Mouse (Mus musculus) neural tube, embryonic 12.5 days (tissue): ENCODE results near the gene Rps27a. TPM values are rescaled to one million over a fixed set of nuclear protein-coding genes. Genes with fewer than 3 reads are reported as not detected.

Experiments used
- ATAC-seq: fragments of 200-750 bp; cut with Nextera tagmentation; 2 replicates; pipeline ENCODE4 v1.8.0; 2017; ENCODE audit warnings: low read depth, mild to moderate bottlenecking, moderate TSS enrichment, moderate library complexity; ENCODE audit not compliant: low FRiP score
- H3K27ac ChIP-seq: fragments of 300-500 bp; sonication (generic); 2 replicates; pipeline ENCODE4 v1.5.1; 2016
- H3K27me3 ChIP-seq: fragments of 300-500 bp; sonication (generic); replicated peaks from 2 replicates; pipeline ENCODE4 v1.6.1; 2016; ENCODE audit warnings: mild to moderate bottlenecking
- H3K36me3 ChIP-seq: fragments of 300-500 bp; sonication (generic); 2 replicates; pipeline ENCODE4 v1.6.1; 2016; ENCODE audit warnings: mild to moderate bottlenecking
- H3K4me1 ChIP-seq: fragments of 300-500 bp; sonication (generic); 2 replicates; pipeline ENCODE4 v1.6.1; 2016
- H3K4me2 ChIP-seq: fragments of 300-500 bp; sonication (generic); replicated peaks from 2 replicates; pipeline ENCODE4 v1.6.1; 2016; ENCODE audit warnings: mild to moderate bottlenecking
- H3K4me3 ChIP-seq: fragments of 300-500 bp; sonication (generic); 2 replicates; pipeline ENCODE4 v1.5.1; 2016
- H3K9ac ChIP-seq: fragments of 300-500 bp; sonication (generic); 2 replicates; pipeline ENCODE4 v1.6.1; 2016; ENCODE audit warnings: mild to moderate bottlenecking
- H3K9me3 ChIP-seq: fragments of 300-500 bp; sonication (generic); 2 replicates; pipeline ENCODE4 v1.6.1; 2016; ENCODE audit warnings: mild to moderate bottlenecking
- WGBS: fragments of 180-500 bp; shearing (Covaris S2); methylation state at CpG from one replicate; pipeline ENCODE4 v1.1.7; 2016; 5-methylcytosine and 5-hydroxymethylcytosine counted together
- polyA plus RNA-seq: library from polyadenylated mRNA; unstranded; fragments of >200 nt; fragmentation: Nextera tagmentation; extraction: Ambion mirVana; gene quantifications from 2 replicates; pipeline ENCODE4 v1.2.1, GENCODE M21; 2016

The Rps27a gene
- polyA plus RNA-seq, 1 experiment from 2014 or later, result 749 TPM

- WGBS, result 94% methylated on average over 10 of the region's 10 CpGs
- Histone ChIP-seq H3K4me1 (no peaks in the 10 kb centered on the region), H3K36me3 (peaks cover 26% of the 10 kb centered on the region), H3K27me3 (no peaks in the 10 kb centered on the region), H3K4me3 (no peak overlapping the region), H3K4me2 (no peak overlapping the region), H3K27ac (no peak overlapping the region), H3K9me3 (no peaks in the 10 kb centered on the region), H3K9ac (no peak overlapping the region)
- ATAC-seq, result no peak
These were observed 43.7 kb downstream of the Rps27a start for GRCm38 (mm10) chr11:29503948-29504893.

DNA sequence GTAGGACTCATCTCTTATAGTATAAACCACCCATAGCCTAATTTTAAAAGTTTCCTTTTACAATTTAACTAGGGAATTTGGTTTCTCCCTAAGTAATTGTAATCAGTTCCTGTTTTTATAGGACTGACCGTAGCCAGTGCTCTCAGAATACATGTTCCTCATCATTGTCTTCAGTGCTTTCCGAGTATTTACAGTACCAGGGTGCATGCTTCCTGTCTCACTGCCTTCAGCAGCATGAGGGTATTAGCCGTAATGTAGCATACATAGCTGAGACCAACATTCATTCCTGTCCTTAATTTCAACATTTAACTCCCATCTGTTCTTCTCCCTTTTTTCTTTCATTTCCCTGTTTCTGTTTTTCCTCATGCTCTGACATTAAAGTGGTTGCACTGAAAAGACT lies 50.9 kb downstream of the Rps27a start:
- Histone ChIP-seq H3K27me3 (no peaks in the 10 kb centered on the region), H3K36me3 (peaks cover 30% of the 10 kb centered on the region), H3K4me1 (no peaks in the 10 kb centered on the region), H3K4me2 (no peak overlapping the region), H3K27ac (no peak overlapping the region), H3K4me3 (no peak overlapping the region), H3K9me3 (no peaks in the 10 kb centered on the region), H3K9ac (no peak overlapping the region)
- 83% methylated on average over 3 of the region's 3 CpGs for WGBS
- ATAC-seq, result no peak

Other genes starting within 250 kb of the Rps27a start
- 76.8 and 81.6 TPM in 2 replicates for gene Ccdc88a, start 174.5 kb downstream of the Rps27a start, polyA plus RNA-seq
- gene Prorsd1, start 33.1 kb downstream of the Rps27a start, polyA plus RNA-seq, result 18.4 and 19.6 TPM in 2 replicates
- 49.2 and 53.1 TPM in 2 replicates for gene Mtif2, start 21.7 kb downstream of the Rps27a start, polyA plus RNA-seq
- 0.15 and 0.29 TPM in 2 replicates for gene Clhc1, start 159 bp downstream of the Rps27a start, polyA plus RNA-seq
- 109 and 120 TPM in 2 replicates for gene Rtn4, start 144.8 kb upstream of the Rps27a start, polyA plus RNA-seq